Mouse (Mus musculus): ENCODE data around the gene 2310011J03Rik.

DNA sequence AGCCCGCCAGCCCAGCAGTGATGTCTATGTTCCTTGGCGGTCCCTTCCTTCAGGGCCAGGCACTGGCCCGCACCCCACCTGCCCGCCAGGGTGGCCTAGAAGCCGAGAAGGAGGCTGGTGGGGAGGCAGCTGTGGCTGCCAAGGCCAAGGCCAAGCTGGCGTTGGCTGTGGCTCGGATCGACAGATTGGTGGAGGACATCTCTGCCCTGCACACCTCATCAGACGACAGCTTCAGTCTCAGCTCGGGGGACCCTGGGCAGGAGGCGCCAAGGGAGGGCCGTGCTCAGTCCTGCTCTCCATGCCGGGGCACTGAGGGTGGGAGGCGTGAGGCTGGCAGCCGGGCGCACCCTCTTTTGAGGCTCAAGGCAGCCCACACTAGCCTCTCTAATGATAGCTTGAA lies 8.8 kb downstream of the 2310011J03Rik start:
- no peak for TF ChIP-seq EP300 (IDR thresholded peaks at IDR 0.05; ENCODE audit: low read length)
- TF ChIP-seq CTCF (conservative IDR thresholded peaks at IDR 0.05 in 1 of 2, IDR thresholded peaks at IDR 0.05 in 1 of 2; ENCODE audit: low read depth in 2 of 2, low read length in 2 of 2), result no peak
- TF ChIP-seq USF2 (conservative IDR thresholded peaks at IDR 0.05; ENCODE audit: low read depth, low read length), result no peak
- TF ChIP-seq POLR2A (IDR thresholded peaks at IDR 0.05; ENCODE audit: low read depth, low read length), result no peak
- TF ChIP-seq ZKSCAN1 (IDR thresholded peaks at IDR 0.05; ENCODE audit: borderline replicate concordance, low read depth, low read length), result no peak
- no peak for TF ChIP-seq MYC (IDR thresholded peaks at IDR 0.05; ENCODE audit: low read depth, low read length)
- TF ChIP-seq MXI1 (IDR thresholded peaks at IDR 0.05; ENCODE audit: low read depth, low read length), result no peak
- no peak for TF ChIP-seq TCF12 (IDR thresholded peaks at IDR 0.05; ENCODE audit: low read depth, low read length)
- no peak for TF ChIP-seq CHD1 (IDR thresholded peaks at IDR 0.05; ENCODE audit: low read depth, low read length)
- no peak for TF ChIP-seq E2F4 (IDR thresholded peaks at IDR 0.05; ENCODE audit: insufficient replicate concordance, low read depth, low read length)

Measured in CH12.LX (cell line).